Mouse (Mus musculus) stomach, postnatal 0 days (tissue): ENCODE results near the gene Yju2.

Source experiments
- CTCF ChIP-seq: IDR thresholded peaks from 2 replicates; pipeline ENCODE4 v1.5.1; 2016; ENCODE audit warnings: antibody characterized with exemption, low read depth, mild to moderate bottlenecking, moderate library complexity
- EP300 ChIP-seq: optimal IDR thresholded peaks from 2 replicates; pipeline ENCODE3; 2016; ENCODE audit warnings: antibody characterized with exemption

DNA sequence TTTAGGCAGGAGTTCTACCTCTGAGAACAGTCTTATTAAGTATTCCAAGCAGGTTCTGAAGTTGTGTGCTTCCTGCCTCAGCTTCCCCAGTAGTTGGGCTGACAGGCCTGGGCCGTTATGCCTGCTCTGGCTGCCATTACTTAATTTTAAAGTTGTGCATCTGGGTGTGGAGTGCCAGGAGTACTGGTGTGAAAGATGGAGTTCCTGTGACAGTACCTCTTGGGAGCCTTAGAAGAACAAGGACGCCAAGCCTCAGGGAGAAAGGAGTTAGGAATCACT is 51.0 kb downstream of the Yju2 start:
- TF ChIP-seq CTCF (no peak), EP300 (no peak)
